ENCODE assay signal across 16 mouse cellular contexts in the genomic region with DNA sequence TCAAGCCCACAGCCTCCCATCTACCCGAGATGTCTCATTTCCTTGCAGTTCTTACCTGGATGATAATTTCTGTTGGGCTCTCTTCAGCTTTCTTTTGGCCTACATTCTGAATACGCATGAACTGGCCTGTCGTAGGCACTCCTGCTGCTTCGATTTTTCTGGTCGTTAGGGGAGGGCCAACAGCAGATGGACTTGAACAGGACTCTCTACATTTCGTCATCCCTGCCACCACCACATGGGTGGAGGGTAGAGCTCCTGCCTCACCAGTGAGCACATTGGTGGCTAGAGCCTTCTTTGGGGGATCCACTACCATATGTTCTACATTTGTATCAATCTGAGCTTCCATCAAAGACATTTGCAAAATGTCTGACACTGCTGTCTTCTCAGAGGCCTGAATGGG.
DNase-seq lines count a peak whose midpoint lies in the region; ATAC-seq lines count a peak whose summit lies in the region.
"Had no signal": no experiment of that assay in that cellular context is flagged by ENCODE, and none has a peak within 500 bp of the region (broad histone marks: within the 10 kb centered on the region; RNA-seq: fewer than 3 reads in every experiment).

No protein-coding gene starts in this region.

- ATAC-seq in activated CD4-positive, CD25-positive, alpha-beta regulatory T cell, adult 4 months: no peak
- ATAC-seq: forebrain, embryonic 14.5 days; hindbrain, postnatal 0 days had no signal

- intact Hi-C loops in gastrocnemius, postnatal 36 days (cut with DNase I): no loop called here

- peak; percentile 69 for DNase-seq in brain, adult 2 months (ENCODE audit: low read depth, low spot score)
- DNase-seq in cerebellum, adult 18-20 months: peak; percentile 33 to 47
- DNase-seq in cerebellum, adult 9-11 months: peak; percentile 62
- DNase-seq in cerebellum, postnatal 36 days: peak; percentile 37 to 49
- no peak for DNase-seq in gastrocnemius, postnatal 36 days
- DNase-seq in thymus, postnatal 0 days (ENCODE audit: low spot score): no peak
- DNase-seq: adrenal gland, adult 2 months; adrenal gland, postnatal 25 days; embryo, embryonic 11 days; heart, adult 18-20 months; heart, postnatal 10 days; heart, postnatal 4 days; kidney, adult 11 months had no signal

Comparison
In these comparisons a context has a peak if more than half of its experiments do, and no peak if none do; other contexts are left out.
1. DNase-seq: peak in brain, adult 2 months (single experiment), cerebellum, adult 18-20 months (2 of 2), cerebellum, adult 9-11 months (single experiment) and cerebellum, postnatal 36 days (2 of 2); none in gastrocnemius, postnatal 36 days (0 of 2) and thymus, postnatal 0 days (single experiment).